Comparison of ENCODE assay signal across 8 mouse cellular contexts in the genomic region with DNA sequence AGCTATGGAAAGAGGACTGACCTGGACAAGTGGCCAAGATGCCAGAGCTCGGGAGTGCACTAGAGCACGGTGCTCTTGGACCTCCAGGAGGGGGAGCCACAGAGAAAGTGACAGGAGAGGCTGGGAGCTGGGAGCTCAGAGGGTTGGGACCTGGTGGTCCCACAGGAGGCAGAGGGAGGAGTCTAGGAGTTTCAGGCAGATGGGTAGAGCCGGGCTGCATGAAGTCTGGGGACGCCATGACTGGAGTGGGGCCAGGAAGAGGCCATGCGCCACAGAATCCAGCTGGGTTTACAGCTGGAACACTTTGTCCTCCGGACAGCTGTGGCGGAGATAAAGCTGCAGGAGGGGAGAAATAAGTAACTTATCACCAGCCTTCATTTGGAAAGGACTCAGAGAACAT. TPM values are rescaled to one million over a fixed set of nuclear protein-coding genes. Genes with fewer than 3 reads are reported as not detected.
DNase-seq lines count a peak whose midpoint lies in the region; ATAC-seq and TF ChIP-seq lines count a peak whose summit lies in the region.

No protein-coding gene starts in this region.

- peak; percentile 49 for TF ChIP-seq CTCF in lung, postnatal 0 days (IDR thresholded peaks at IDR 0.05)

- no peak overlapping the region for H3K27ac ChIP-seq in hindbrain, embryonic 10.5 days
- no peak overlapping the region for H3K27ac ChIP-seq in hindbrain, embryonic 13.5 days
- no peak overlapping the region for H3K27ac ChIP-seq in lung, postnatal 0 days (ENCODE audit: low read length)

- 24% methylated on average over 7 of the region's 7 CpGs for WGBS in hindbrain, embryonic 10.5 days
- WGBS in hindbrain, embryonic 13.5 days, result 23% methylated on average over 7 of the region's 7 CpGs
- WGBS in lung, postnatal 0 days, result 30% methylated on average over 7 of the region's 7 CpGs

- peak; percentile 62; the same call in 1 of the 2 replicates for TF ChIP-seq EP300 in lung, postnatal 0 days (IDR thresholded peaks at IDR 0.05)

- no peaks in the 10 kb centered on the region for H3K36me3 ChIP-seq in hindbrain, embryonic 10.5 days
- no peaks in the 10 kb centered on the region for H3K36me3 ChIP-seq in hindbrain, embryonic 13.5 days
- H3K36me3 ChIP-seq in lung, postnatal 0 days (ENCODE audit: insufficient read depth, low read length), result no peaks in the 10 kb centered on the region

- intact Hi-C loops in heart, postnatal 14 days (cut with DNase I), result no loop called here

- peak; percentile 31 for DNase-seq in hindbrain, embryonic 10.5 days (ENCODE audit: low spot score)
- DNase-seq in MN1 (ENCODE audit: low spot score), result peak; percentile 7
- DNase-seq in heart, postnatal 14 days, result peak; percentile 79
- DNase-seq in lung, postnatal 0 days (ENCODE audit: low spot score), result peak; percentile 81
- no peak for DNase-seq in adipocyte (ENCODE audit: low spot score)
- no peak for DNase-seq in right cerebral cortex, postnatal 10 days (ENCODE audit: low spot score in 2 of 2)
- DNase-seq in layer of hippocampus, postnatal 14 days (ENCODE audit: low spot score in 2 of 2), result no peak

- peaks cover 98% of the 10 kb centered on the region for H3K27me3 ChIP-seq in hindbrain, embryonic 10.5 days (ENCODE audit: insufficient read depth, poor library complexity, severe bottlenecking)
- H3K27me3 ChIP-seq in hindbrain, embryonic 13.5 days, result peaks cover 88% of the 10 kb centered on the region
- H3K27me3 ChIP-seq in lung, postnatal 0 days (replicated peaks; ENCODE audit: insufficient read depth, low read length), result peaks cover 7% of the 10 kb centered on the region; the same call in 1 of the 2 replicates

- no peak for ATAC-seq in hindbrain, embryonic 13.5 days (ENCODE audit: low FRiP score)
- peak; percentile 73 for ATAC-seq in lung, postnatal 0 days

- no peak overlapping the region for H3K4me3 ChIP-seq in hindbrain, embryonic 10.5 days
- H3K4me3 ChIP-seq in hindbrain, embryonic 13.5 days, result no peak overlapping the region
- no peak overlapping the region for H3K4me3 ChIP-seq in lung, postnatal 0 days (ENCODE audit: low read depth, low read length)

- H3K9ac ChIP-seq in hindbrain, embryonic 13.5 days, result no peak overlapping the region
- H3K9ac ChIP-seq in lung, postnatal 0 days (replicated peaks; ENCODE audit: low read depth), result no peak overlapping the region

- H3K4me1 ChIP-seq in hindbrain, embryonic 10.5 days (replicated peaks), result peaks cover 41% of the 10 kb centered on the region
- H3K4me1 ChIP-seq in hindbrain, embryonic 13.5 days (replicated peaks), result peaks cover 29% of the 10 kb centered on the region
- 0 out of 2 replicates have a peak, but pooled peaks cover 3% of the 10 kb centered on the region for H3K4me1 ChIP-seq in lung, postnatal 0 days (ENCODE audit: insufficient read depth, low read depth, low read length)

- H3K4me2 ChIP-seq in hindbrain, embryonic 13.5 days, result no peak overlapping the region
- H3K4me2 ChIP-seq in lung, postnatal 0 days (replicated peaks; ENCODE audit: low read depth, low read length), result no peak overlapping the region

- H3K9me3 ChIP-seq in hindbrain, embryonic 10.5 days, result no peaks in the 10 kb centered on the region
- H3K9me3 ChIP-seq in hindbrain, embryonic 13.5 days, result no peaks in the 10 kb centered on the region
- H3K9me3 ChIP-seq in lung, postnatal 0 days (ENCODE audit: low read length), result no peaks in the 10 kb centered on the region

RNA-seq across cellular contexts. Expression of a gene that starts 25.9 kb away (rescaled TPM):
- polyA plus RNA-seq in hindbrain, embryonic 10.5 days (2016; fragmentation: Nextera tagmentation; extraction: Ambion mirVana), result 0.44 and 3.3 TPM in 2 replicates
- polyA plus RNA-seq in hindbrain, embryonic 13.5 days (2015; fragmentation: Nextera tagmentation; extraction: Ambion mirVana), result 0.43 and 0.78 TPM in 2 replicates
- total RNA-seq in heart, postnatal 14 days (2021), result not detected
- not detected in 2 replicates for polyA plus RNA-seq in lung, postnatal 0 days (2015; fragmentation: Nextera tagmentation; extraction: Ambion mirVana)
- under 1 TPM; 0.21 to 0.37 TPM for total RNA-seq in layer of hippocampus, postnatal 14 days (2021)

RNA-seq across cellular contexts. Expression of a gene that starts 26.5 kb away (rescaled TPM):
- 0.54 and 0.58 TPM in 2 replicates for polyA plus RNA-seq in hindbrain, embryonic 10.5 days (2016; fragmentation: Nextera tagmentation; extraction: Ambion mirVana)
- 0.26 and 0.51 TPM in 2 replicates for polyA plus RNA-seq in hindbrain, embryonic 13.5 days (2015; fragmentation: Nextera tagmentation; extraction: Ambion mirVana)
- total RNA-seq in heart, postnatal 14 days (2021), result 1 to 10 TPM; 4.7 to 5.2 TPM
- polyA plus RNA-seq in lung, postnatal 0 days (2015; fragmentation: Nextera tagmentation; extraction: Ambion mirVana), result 0.42 and 0.46 TPM in 2 replicates
- total RNA-seq in layer of hippocampus, postnatal 14 days (2021), result under 1 TPM; 0.14 to 0.24 TPM

RNA-seq across cellular contexts. Expression of a gene that starts 33.5 kb away (rescaled TPM):
- polyA plus RNA-seq in hindbrain, embryonic 10.5 days (2016; fragmentation: Nextera tagmentation; extraction: Ambion mirVana), result not detected in 2 replicates
- polyA plus RNA-seq in hindbrain, embryonic 13.5 days (2015; fragmentation: Nextera tagmentation; extraction: Ambion mirVana), result not detected in 2 replicates
- total RNA-seq in heart, postnatal 14 days (2021), result not detected
- polyA plus RNA-seq in lung, postnatal 0 days (2015; fragmentation: Nextera tagmentation; extraction: Ambion mirVana), result 0.86 TPM in 1 of 2 replicates, not detected in the other
- total RNA-seq in layer of hippocampus, postnatal 14 days (2021), result not detected

RNA-seq across cellular contexts. Expression of a gene that starts 36.1 kb away (rescaled TPM):
- 642 and 644 TPM in 2 replicates for polyA plus RNA-seq in hindbrain, embryonic 10.5 days (2016; fragmentation: Nextera tagmentation; extraction: Ambion mirVana)
- 592 and 624 TPM in 2 replicates for polyA plus RNA-seq in hindbrain, embryonic 13.5 days (2015; fragmentation: Nextera tagmentation; extraction: Ambion mirVana)
- total RNA-seq in heart, postnatal 14 days (2021), result 1,000 to 10,000 TPM; 1,711 to 1,762 TPM
- 348 and 406 TPM in 2 replicates for polyA plus RNA-seq in lung, postnatal 0 days (2015; fragmentation: Nextera tagmentation; extraction: Ambion mirVana)
- 100 to 1,000 TPM; 428 to 432 TPM for total RNA-seq in layer of hippocampus, postnatal 14 days (2021)

RNA-seq across cellular contexts. Expression of a gene that starts 43.5 kb away (rescaled TPM):
- 42.3 and 46.5 TPM in 2 replicates for polyA plus RNA-seq in hindbrain, embryonic 10.5 days (2016; fragmentation: Nextera tagmentation; extraction: Ambion mirVana)
- 29.4 and 31.0 TPM in 2 replicates for polyA plus RNA-seq in hindbrain, embryonic 13.5 days (2015; fragmentation: Nextera tagmentation; extraction: Ambion mirVana)
- 10 to 100 TPM; 51.8 to 53.5 TPM for total RNA-seq in heart, postnatal 14 days (2021)
- 21.7 and 23.8 TPM in 2 replicates for polyA plus RNA-seq in lung, postnatal 0 days (2015; fragmentation: Nextera tagmentation; extraction: Ambion mirVana)
- total RNA-seq in layer of hippocampus, postnatal 14 days (2021), result 10 to 100 TPM; 30.5 to 31.2 TPM

Comparison
In these comparisons a context has a peak if more than half of its experiments do, and no peak if none do; other contexts are left out.
1. DNase-seq: peak in hindbrain, embryonic 10.5 days (single experiment), MN1 (single experiment), heart, postnatal 14 days (2 of 2) and lung, postnatal 0 days (single experiment); none in adipocyte (single experiment), right cerebral cortex, postnatal 10 days (0 of 2) and layer of hippocampus, postnatal 14 days (0 of 2).